ENCODE assay signal across 8 mouse cellular contexts in the genomic region with DNA sequence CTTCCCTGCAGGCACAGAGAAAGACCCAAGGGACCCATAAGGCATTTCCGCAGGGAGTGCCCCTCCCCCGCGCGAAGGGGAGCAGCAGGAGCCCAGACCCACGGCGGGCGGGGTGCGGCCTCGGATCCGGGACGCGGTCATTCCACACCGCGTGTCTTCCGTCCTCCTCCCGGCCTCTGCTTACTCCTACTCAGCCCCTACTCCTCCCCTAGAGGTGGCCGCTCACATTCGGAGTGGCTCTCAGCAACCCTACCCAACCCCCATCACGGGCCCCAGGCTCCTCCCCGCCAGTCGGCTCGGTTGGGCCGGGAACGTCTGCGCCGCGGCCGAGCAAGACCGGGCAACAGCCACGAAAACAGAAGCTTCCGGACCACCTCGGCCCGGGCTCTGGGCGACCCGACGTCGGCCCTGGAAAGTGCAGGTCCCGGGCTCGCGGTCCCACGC. TPM values are rescaled to one million over a fixed set of nuclear protein-coding genes. Genes with fewer than 3 reads are reported as not detected.
DNase-seq lines count a peak whose midpoint lies in the region; ATAC-seq and TF ChIP-seq lines count a peak whose summit lies in the region.

No protein-coding gene starts in this region.

- peaks cover 56% of the 10 kb centered on the region for H3K79me2 ChIP-seq in C2C12 (ENCODE audit: control insufficient read depth, insufficient read depth)

- peaks cover 40% of the 10 kb centered on the region for H3K79me3 ChIP-seq in C2C12 (ENCODE audit: low read depth)

- H3K9ac ChIP-seq in embryonic facial prominence, embryonic 15.5 days = peak overlapping the region; percentile 72
- H3K9ac ChIP-seq in heart, embryonic 13.5 days = peak overlapping the region; percentile 97
- H3K9ac ChIP-seq in lung, embryonic 16.5 days (ENCODE audit: low read length) = peak overlapping the region; percentile 88

- TF ChIP-seq CTCF in C2C12 (IDR thresholded peaks at IDR 0.05; ENCODE audit: control insufficient read depth, insufficient read depth, insufficient read length) = no peak

- peak overlapping the region; percentile 57 for H3K4me2 ChIP-seq in embryonic facial prominence, embryonic 15.5 days (replicated peaks)
- peak overlapping the region; percentile 81 for H3K4me2 ChIP-seq in heart, embryonic 13.5 days
- peak overlapping the region; percentile 82 for H3K4me2 ChIP-seq in lung, embryonic 16.5 days (ENCODE audit: low read depth, low read length)

- DNase-seq in adrenal gland, postnatal 25 days = peak; percentile 72
- peak; percentile 87 for DNase-seq in kidney, postnatal 10 days
- peak; percentile 57 for DNase-seq in ovary, postnatal 14 days (ENCODE audit: low spot score)
- peak; percentile 64 to 78 for DNase-seq in thymus, postnatal 36 days

- H3K4me3 ChIP-seq in C2C12 (ENCODE audit: insufficient read depth, poor library complexity, severe bottlenecking) = peak overlapping the region; percentile 96
- H3K4me3 ChIP-seq in embryonic facial prominence, embryonic 15.5 days (replicated peaks) = peak overlapping the region; percentile 85
- peak overlapping the region; percentile 87 for H3K4me3 ChIP-seq in heart, embryonic 13.5 days
- H3K4me3 ChIP-seq in lung, embryonic 16.5 days (ENCODE audit: low read length) = peak overlapping the region; percentile 70

- ATAC-seq in embryonic facial prominence, embryonic 15.5 days (ENCODE audit: insufficient number of reproducible peaks, low FRiP score, low TSS enrichment, low read depth) = peak; percentile 56
- ATAC-seq in heart, embryonic 13.5 days (ENCODE audit: extremely low read depth, insufficient number of reproducible peaks, low FRiP score, low TSS enrichment) = peak; percentile 39; the same call in 1 of the 2 replicates
- ATAC-seq in lung, embryonic 16.5 days (ENCODE audit: low read depth) = peak; percentile 41

- H3K36me3 ChIP-seq in C2C12 (ENCODE audit: control insufficient read depth, insufficient read depth) = peaks cover 46% of the 10 kb centered on the region
- H3K36me3 ChIP-seq in embryonic facial prominence, embryonic 15.5 days = peaks cover 37% of the 10 kb centered on the region
- peaks cover 45% of the 10 kb centered on the region for H3K36me3 ChIP-seq in heart, embryonic 13.5 days
- peaks cover 28% of the 10 kb centered on the region for H3K36me3 ChIP-seq in lung, embryonic 16.5 days (ENCODE audit: control insufficient read depth, insufficient read depth, low read length)

- WGBS in embryonic facial prominence, embryonic 15.5 days = under 1% methylated on average over 41 of the region's 41 CpGs
- WGBS in heart, embryonic 13.5 days = under 1% methylated on average over 41 of the region's 41 CpGs
- WGBS in lung, embryonic 16.5 days = 0% methylated on average over 41 of the region's 41 CpGs

- H3K27me3 ChIP-seq in C2C12 (ENCODE audit: control insufficient read depth, insufficient read depth, insufficient read length) = no peaks in the 10 kb centered on the region
- H3K27me3 ChIP-seq in embryonic facial prominence, embryonic 15.5 days = no peaks in the 10 kb centered on the region
- H3K27me3 ChIP-seq in heart, embryonic 13.5 days (replicated peaks) = no peaks in the 10 kb centered on the region
- no peaks in the 10 kb centered on the region for H3K27me3 ChIP-seq in lung, embryonic 16.5 days (ENCODE audit: control insufficient read depth, insufficient read depth, low read depth, low read length)

- peaks cover 31% of the 10 kb centered on the region for H3K4me1 ChIP-seq in embryonic facial prominence, embryonic 15.5 days
- peaks cover 38% of the 10 kb centered on the region for H3K4me1 ChIP-seq in heart, embryonic 13.5 days
- H3K4me1 ChIP-seq in lung, embryonic 16.5 days (replicated peaks; ENCODE audit: control insufficient read depth, insufficient read depth, low read length) = peaks cover 15% of the 10 kb centered on the region

- no peaks in the 10 kb centered on the region for H3K9me3 ChIP-seq in embryonic facial prominence, embryonic 15.5 days (replicated peaks)
- H3K9me3 ChIP-seq in heart, embryonic 13.5 days = no peaks in the 10 kb centered on the region
- H3K9me3 ChIP-seq in lung, embryonic 16.5 days (ENCODE audit: control insufficient read depth, low read length) = no peaks in the 10 kb centered on the region

- peak overlapping the region; percentile 97 for H3K27ac ChIP-seq in embryonic facial prominence, embryonic 15.5 days (replicated peaks)
- peak overlapping the region; percentile 99 for H3K27ac ChIP-seq in heart, embryonic 13.5 days (replicated peaks)
- peak overlapping the region; percentile 78 for H3K27ac ChIP-seq in lung, embryonic 16.5 days (ENCODE audit: low read length)

- H3ac ChIP-seq in C2C12 (ENCODE audit: control insufficient read depth, insufficient read length, low read depth) = peak overlapping the region; percentile 93

TF ChIP-seq in C2C12, 6 proteins besides CTCF, POLR2A, EP300 and RAD21:
- TF ChIP-seq USF1 (IDR thresholded peaks at IDR 0.05; ENCODE audit: low read depth) (no peak), MAX (IDR thresholded peaks at IDR 0.05) (no peak), CEBPB (IDR thresholded peaks at IDR 0.05; ENCODE audit: low read depth) (no peak), MYOD1 (IDR thresholded peaks at IDR 0.05; ENCODE audit: control insufficient read depth, insufficient read length, low read depth) (no peak), MYOG (IDR thresholded peaks at IDR 0.05; ENCODE audit: control insufficient read depth, extremely low read depth, insufficient read length) (no peak), FOSL1 (IDR thresholded peaks at IDR 0.05; ENCODE audit: insufficient read depth, low read length, poor library complexity, severe bottlenecking) (no peak)

RNA-seq across cellular contexts. Expression of gene Cdk9, which starts 0.7 kb away (rescaled TPM):
- 112 TPM for polyA plus RNA-seq in C2C12 (2012; fragmentation: generic; extraction: Trizol)
- total RNA-seq in adrenal gland, postnatal 25 days (2021) = 83.6 and 96.8 TPM in 2 replicates
- polyA plus RNA-seq in embryonic facial prominence, embryonic 15.5 days (2015; fragmentation: Nextera tagmentation; extraction: Ambion mirVana) = 105 and 106 TPM in 2 replicates
- polyA plus RNA-seq in heart, embryonic 13.5 days (2015; fragmentation: Nextera tagmentation; extraction: Ambion mirVana) = 60.0 and 63.2 TPM in 2 replicates
- polyA plus RNA-seq in lung, embryonic 16.5 days (2015; fragmentation: Nextera tagmentation; extraction: Ambion mirVana) = 77.2 and 85.1 TPM in 2 replicates

RNA-seq across cellular contexts. Expression of gene Fpgs, which starts 8.2 kb away (rescaled TPM):
- polyA plus RNA-seq in C2C12 (2012; fragmentation: generic; extraction: Trizol) = 26.7 TPM
- total RNA-seq in adrenal gland, postnatal 25 days (2021) = 12.5 and 15.4 TPM in 2 replicates
- 31.6 and 33.2 TPM in 2 replicates for polyA plus RNA-seq in embryonic facial prominence, embryonic 15.5 days (2015; fragmentation: Nextera tagmentation; extraction: Ambion mirVana)
- 19.0 and 21.3 TPM in 2 replicates for polyA plus RNA-seq in heart, embryonic 13.5 days (2015; fragmentation: Nextera tagmentation; extraction: Ambion mirVana)
- 22.0 and 25.5 TPM in 2 replicates for polyA plus RNA-seq in lung, embryonic 16.5 days (2015; fragmentation: Nextera tagmentation; extraction: Ambion mirVana)

RNA-seq across cellular contexts. Expression of gene Sh2d3c, which starts 8.7 kb away (rescaled TPM):
- polyA plus RNA-seq in C2C12 (2012; fragmentation: generic; extraction: Trizol) = 0.50 TPM
- total RNA-seq in adrenal gland, postnatal 25 days (2021) = 14.3 and 23.7 TPM in 2 replicates
- 27.3 and 27.6 TPM in 2 replicates for polyA plus RNA-seq in embryonic facial prominence, embryonic 15.5 days (2015; fragmentation: Nextera tagmentation; extraction: Ambion mirVana)
- 33.0 and 34.1 TPM in 2 replicates for polyA plus RNA-seq in heart, embryonic 13.5 days (2015; fragmentation: Nextera tagmentation; extraction: Ambion mirVana)
- polyA plus RNA-seq in lung, embryonic 16.5 days (2015; fragmentation: Nextera tagmentation; extraction: Ambion mirVana) = 43.2 and 46.2 TPM in 2 replicates

RNA-seq across cellular contexts. Expression of gene 6330409D20Rik, which starts 28.7 kb away (rescaled TPM):
- not detected for polyA plus RNA-seq in C2C12 (2012; fragmentation: generic; extraction: Trizol)
- total RNA-seq in adrenal gland, postnatal 25 days (2021) = not detected in 2 replicates
- polyA plus RNA-seq in embryonic facial prominence, embryonic 15.5 days (2015; fragmentation: Nextera tagmentation; extraction: Ambion mirVana) = 0.32 and 0.42 TPM in 2 replicates
- polyA plus RNA-seq in heart, embryonic 13.5 days (2015; fragmentation: Nextera tagmentation; extraction: Ambion mirVana) = 0.18 and 0.28 TPM in 2 replicates
- polyA plus RNA-seq in lung, embryonic 16.5 days (2015; fragmentation: Nextera tagmentation; extraction: Ambion mirVana) = 0.34 and 0.43 TPM in 2 replicates

RNA-seq across cellular contexts. Expression of gene Tor2a, which starts 44.9 kb away (rescaled TPM):
- polyA plus RNA-seq in C2C12 (2012; fragmentation: generic; extraction: Trizol) = 35.7 TPM
- total RNA-seq in adrenal gland, postnatal 25 days (2021) = 24.7 and 30.8 TPM in 2 replicates
- polyA plus RNA-seq in embryonic facial prominence, embryonic 15.5 days (2015; fragmentation: Nextera tagmentation; extraction: Ambion mirVana) = 69.0 and 71.3 TPM in 2 replicates
- polyA plus RNA-seq in heart, embryonic 13.5 days (2015; fragmentation: Nextera tagmentation; extraction: Ambion mirVana) = 37.0 and 40.0 TPM in 2 replicates
- 61.7 and 63.5 TPM in 2 replicates for polyA plus RNA-seq in lung, embryonic 16.5 days (2015; fragmentation: Nextera tagmentation; extraction: Ambion mirVana)

Comparison
In these comparisons a context has a peak if more than half of its experiments do, and no peak if none do; other contexts are left out.
1. Peak in every context shown above with its lines: DNase-seq, ATAC-seq, H3K4me3 ChIP-seq and H3K27ac ChIP-seq.
2. RNA of gene Sh2d3c, which starts 8.7 kb away (polyA plus RNA-seq): 43.2 to 46.2 TPM in lung, embryonic 16.5 days, 33.0 to 34.1 TPM in heart, embryonic 13.5 days and 27.3 to 27.6 TPM in embryonic facial prominence, embryonic 15.5 days; 0.50 TPM in C2C12 (single experiment); every median in the first group is over 10 times any median in the second.